ENCODE assay signal across 8 mouse cellular contexts in the genomic region with DNA sequence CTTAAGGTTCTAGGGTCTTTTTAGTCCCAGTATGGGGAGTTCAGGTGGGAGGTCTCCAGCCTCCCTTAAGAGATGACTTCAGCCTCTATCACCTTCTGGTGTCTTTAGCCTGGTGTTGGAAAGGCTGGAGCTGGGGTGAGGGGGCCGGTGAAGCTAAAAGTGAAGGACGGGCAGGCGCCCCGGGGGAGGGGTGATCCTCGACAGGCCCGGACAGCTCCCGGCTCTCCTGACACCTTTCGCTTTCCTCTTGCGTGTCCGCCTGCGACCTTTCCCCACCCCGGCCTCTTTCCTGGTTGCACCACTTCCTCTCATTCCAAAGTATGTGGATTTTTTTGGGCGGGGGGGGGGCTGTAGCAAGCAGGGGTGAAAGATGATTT. TPM values are rescaled to one million over a fixed set of nuclear protein-coding genes. Genes with fewer than 3 reads are reported as not detected.
DNase-seq lines count a peak whose midpoint lies in the region; ATAC-seq and TF ChIP-seq lines count a peak whose summit lies in the region.

No protein-coding gene starts in this region.

- no peaks in the 10 kb centered on the region for H3K9me3 ChIP-seq in hindbrain, embryonic 13.5 days
- no peaks in the 10 kb centered on the region for H3K9me3 ChIP-seq in midbrain, embryonic 13.5 days

- H3K27ac ChIP-seq in layer of hippocampus, adult 2 months = peak overlapping the region; percentile 51; the same call in 1 of the 2 replicates
- H3K27ac ChIP-seq in bone marrow macrophage, adult 2 months (ENCODE audit: insufficient read depth, low read depth, low read length) = no peak overlapping the region
- H3K27ac ChIP-seq in hindbrain, embryonic 13.5 days = no peak overlapping the region
- H3K27ac ChIP-seq in midbrain, embryonic 13.5 days = no peak overlapping the region

- peaks cover 79% of the 10 kb centered on the region for H3K27me3 ChIP-seq in hindbrain, embryonic 13.5 days
- H3K27me3 ChIP-seq in midbrain, embryonic 13.5 days = peaks cover 78% of the 10 kb centered on the region

- DNase-seq in layer of hippocampus, adult 2 months (ENCODE audit: low spot score in 2 of 2) = no peak
- no peak for DNase-seq in layer of hippocampus, postnatal 36 days
- no peak for DNase-seq in right cerebral cortex, adult 18-20 months
- no peak for DNase-seq in layer of hippocampus, adult 9-10 months (ENCODE audit: low spot score)
- DNase-seq in ovary, postnatal 36 days (ENCODE audit: low spot score) = no peak

- 5% methylated on average over 13 of the region's 13 CpGs for WGBS in hindbrain, embryonic 13.5 days
- 8% methylated on average over 13 of the region's 13 CpGs for WGBS in midbrain, embryonic 13.5 days

- H3K4me2 ChIP-seq in hindbrain, embryonic 13.5 days = peak overlapping the region; percentile 96
- peak overlapping the region; percentile 92 for H3K4me2 ChIP-seq in midbrain, embryonic 13.5 days (replicated peaks)

- TF ChIP-seq POLR2A in bone marrow macrophage, adult 2 months (IDR thresholded peaks at IDR 0.05; ENCODE audit: borderline replicate concordance, low read depth, low read length) = no peak

- ATAC-seq in hindbrain, embryonic 13.5 days (ENCODE audit: low FRiP score) = no peak
- ATAC-seq in midbrain, embryonic 13.5 days = no peak

- H3K4me3 ChIP-seq in layer of hippocampus, adult 2 months = peak overlapping the region; percentile 55
- H3K4me3 ChIP-seq in bone marrow macrophage, adult 2 months (ENCODE audit: insufficient read depth, low read length) = peak overlapping the region; percentile 65
- H3K4me3 ChIP-seq in hindbrain, embryonic 13.5 days = peak overlapping the region; percentile 54
- H3K4me3 ChIP-seq in midbrain, embryonic 13.5 days (replicated peaks) = peak overlapping the region; percentile 52

- H3K9ac ChIP-seq in hindbrain, embryonic 13.5 days = peak overlapping the region; percentile 71; the same call in 1 of the 2 replicates
- H3K9ac ChIP-seq in midbrain, embryonic 13.5 days (replicated peaks) = peak overlapping the region; percentile 63; the same call in 1 of the 2 replicates

- no peak for TF ChIP-seq CTCF in layer of hippocampus, adult 2 months (conservative IDR thresholded peaks at IDR 0.05)
- no peak for TF ChIP-seq CTCF in bone marrow macrophage, adult 2 months (IDR thresholded peaks at IDR 0.05; ENCODE audit: low read depth, low read length)

- H3K4me1 ChIP-seq in bone marrow macrophage, adult 2 months (ENCODE audit: control insufficient read depth, insufficient read depth, low read length) = no peaks in the 10 kb centered on the region
- H3K4me1 ChIP-seq in hindbrain, embryonic 13.5 days (replicated peaks) = peaks cover 19% of the 10 kb centered on the region
- H3K4me1 ChIP-seq in midbrain, embryonic 13.5 days (replicated peaks) = peaks cover 15% of the 10 kb centered on the region

- no peaks in the 10 kb centered on the region for H3K36me3 ChIP-seq in hindbrain, embryonic 13.5 days
- no peaks in the 10 kb centered on the region for H3K36me3 ChIP-seq in midbrain, embryonic 13.5 days

RNA-seq across cellular contexts. Expression of a gene that starts 9.8 kb away (rescaled TPM):
- 1 to 10 TPM in 1 of 2 experiments, under 1 TPM in 1; 0.92 to 1.7 TPM for total RNA-seq in layer of hippocampus, adult 2 months (2021)
- 1 to 10 TPM; 1.4 to 1.7 TPM for total RNA-seq in layer of hippocampus, postnatal 36 days (2021)
- 0.21 TPM in 1 of 2 replicates, not detected in the other for polyA plus RNA-seq in bone marrow macrophage, adult 2 months (2012; ENCODE audit: insufficient read depth, insufficient read length, missing spikeins)
- polyA plus RNA-seq in hindbrain, embryonic 13.5 days (2015; fragmentation: Nextera tagmentation; extraction: Ambion mirVana) = 0.08 TPM in 1 of 2 replicates, not detected in the other
- polyA plus RNA-seq in midbrain, embryonic 13.5 days (2015; fragmentation: Nextera tagmentation; extraction: Ambion mirVana) = 0.19 TPM in 1 of 2 replicates, not detected in the other

RNA-seq across cellular contexts. Expression of a gene that starts 31.0 kb away (rescaled TPM):
- under 1 TPM; 0.15 to 0.20 TPM for total RNA-seq in layer of hippocampus, adult 2 months (2021)
- total RNA-seq in layer of hippocampus, postnatal 36 days (2021) = not detected
- polyA plus RNA-seq in bone marrow macrophage, adult 2 months (2012; ENCODE audit: insufficient read depth, insufficient read length, missing spikeins) = 5.3 and 6.2 TPM in 2 replicates
- polyA plus RNA-seq in hindbrain, embryonic 13.5 days (2015; fragmentation: Nextera tagmentation; extraction: Ambion mirVana) = 0.14 TPM in 1 of 2 replicates, not detected in the other
- 0.12 TPM in 1 of 2 replicates, not detected in the other for polyA plus RNA-seq in midbrain, embryonic 13.5 days (2015; fragmentation: Nextera tagmentation; extraction: Ambion mirVana)

RNA-seq across cellular contexts. Expression of a gene that starts 49.2 kb away (rescaled TPM):
- total RNA-seq in layer of hippocampus, adult 2 months (2021) = 1 to 10 TPM; 5.3 to 5.8 TPM
- total RNA-seq in layer of hippocampus, postnatal 36 days (2021) = 1 to 10 TPM; 2.9 to 4.8 TPM
- 4.1 and 5.4 TPM in 2 replicates for polyA plus RNA-seq in bone marrow macrophage, adult 2 months (2012; ENCODE audit: insufficient read depth, insufficient read length, missing spikeins)
- polyA plus RNA-seq in hindbrain, embryonic 13.5 days (2015; fragmentation: Nextera tagmentation; extraction: Ambion mirVana) = 2.2 and 2.3 TPM in 2 replicates
- 1.5 and 1.6 TPM in 2 replicates for polyA plus RNA-seq in midbrain, embryonic 13.5 days (2015; fragmentation: Nextera tagmentation; extraction: Ambion mirVana)
